In genomic region chr10:99107964-99108363, GRCm38 (mm10) we compare ENCODE assay signal across 8 mouse cellular contexts. TPM values are rescaled to one million over a fixed set of nuclear protein-coding genes. Genes with fewer than 3 reads are reported as not detected.
DNase-seq lines count a peak whose midpoint lies in the region; ATAC-seq and TF ChIP-seq lines count a peak whose summit lies in the region.

Gene Galnt4 (plus strand): TSS chr10:99108159.

- peaks cover 28% of the 10 kb centered on the region for H3K36me3 ChIP-seq in G1E (replicated peaks)
- peaks cover 23% of the 10 kb centered on the region for H3K36me3 ChIP-seq in forebrain, embryonic 13.5 days (ENCODE audit: poor library complexity, severe bottlenecking)

- H3K9ac ChIP-seq in forebrain, embryonic 13.5 days = peak within 1 kb of the TSS; percentile 91

- ATAC-seq in G1E (ENCODE audit: extremely low read depth, insufficient number of reproducible peaks, low FRiP score, poor library complexity, severe bottlenecking) = peak; percentile 92
- peak; percentile 68 for ATAC-seq in forebrain, embryonic 13.5 days

- H3K4me2 ChIP-seq in forebrain, embryonic 13.5 days = peak within 1 kb of the TSS; percentile 88

- H3K4me3 ChIP-seq in G1E (ENCODE audit: low read depth, low read length) = peak within 1 kb of the TSS; percentile 90
- H3K4me3 ChIP-seq in forebrain, embryonic 13.5 days = peak within 1 kb of the TSS; percentile 92

- intact Hi-C loops in heart, postnatal 25 days (cut with DNase I) = loop anchor here (2.0 to 5.0 kb wide), 4 partner anchors 44 to 1379 kb away; partner anchors contain the start of genes Atp2b1, Cep290 and Tmtc3

- under 1% methylated on average over 22 of the region's 22 CpGs for WGBS in forebrain, embryonic 13.5 days

- no peak for TF ChIP-seq CTCF in G1E (IDR thresholded peaks at IDR 0.05; ENCODE audit: low read depth, low read length)

- H3K27ac ChIP-seq in forebrain, embryonic 13.5 days = peak within 1 kb of the TSS; percentile 93

- DNase-seq in G1E (ENCODE audit: low spot score) = peak; percentile 83
- peak; percentile 79 for DNase-seq in c-Kit-positive CD71-positive TER-119-negative erythroid progenitor cells, embryonic 14.5 days (ENCODE audit: low read depth)
- DNase-seq in heart, postnatal 25 days (ENCODE audit: low spot score) = peak; percentile 78
- peak; percentile 43 to 53 for DNase-seq in layer of hippocampus, adult 8-10 months (ENCODE audit: low spot score in 2 of 2)
- peak; percentile 94 for DNase-seq in lung, postnatal 25 days (ENCODE audit: low spot score)
- peak; percentile 82 for DNase-seq in retina, embryonic 14.5 days (ENCODE audit: low spot score)
- peak; percentile 81 for DNase-seq in thymus, postnatal 4 days

- peaks cover 28% of the 10 kb centered on the region for H3K4me1 ChIP-seq in G1E (ENCODE audit: insufficient read depth, low read depth, low read length)
- H3K4me1 ChIP-seq in forebrain, embryonic 13.5 days = peaks cover 43% of the 10 kb centered on the region

- no peaks in the 10 kb centered on the region for H3K27me3 ChIP-seq in G1E (ENCODE audit: insufficient read depth, low read length)
- H3K27me3 ChIP-seq in forebrain, embryonic 13.5 days = no peaks in the 10 kb centered on the region

- H3K9me3 ChIP-seq in G1E (replicated peaks) = peaks cover 6% of the 10 kb centered on the region
- H3K9me3 ChIP-seq in forebrain, embryonic 13.5 days (replicated peaks) = no peaks in the 10 kb centered on the region

RNA-seq across cellular contexts. Expression of gene Galnt4, which starts in this region (rescaled TPM):
- 4.2 and 4.6 TPM in 2 replicates for total RNA-seq in G1E (2014; fragmentation: Nextera tagmentation)
- 4.5 and 4.8 TPM in 2 replicates for total RNA-seq in G1E (2017)
- polyA plus RNA-seq in G1E (2012) = 0.76 and 1.1 TPM in 2 replicates
- polyA plus RNA-seq in forebrain, embryonic 13.5 days (2015; fragmentation: Nextera tagmentation; extraction: Ambion mirVana) = 2.4 and 3.1 TPM in 2 replicates
- total RNA-seq in heart, postnatal 25 days (2021) = 1 to 10 TPM; 3.2 to 3.6 TPM
- 1 to 10 TPM; 3.4 to 4.7 (median 3.8) TPM for total RNA-seq in layer of hippocampus, adult 8-10 months (2022)

Comparison
In these comparisons a context has a peak if more than half of its experiments do, and no peak if none do; other contexts are left out.
1. Peak in every context shown above with its lines: DNase-seq, ATAC-seq, H3K4me3 ChIP-seq and H3K27ac ChIP-seq.